Mouse (Mus musculus) midbrain, embryonic 14.5 days (tissue): Measurements from ENCODE around the gene Gcgr. TPM values are rescaled to one million over a fixed set of nuclear protein-coding genes. Genes with fewer than 3 reads are reported as not detected.
"Not testable (repeated sequence)": the region's sequence is repeated elsewhere in the genome, so short reads cannot be mapped to it uniquely, and the experiment has no call there.

ENCODE experiments used
- ATAC-seq: fragments of 200-750 bp; cut with Nextera tagmentation; 2 replicates; pipeline ENCODE4 v1.8.0; 2017; ENCODE audit warnings: moderate number of reproducible peaks, moderate library complexity; ENCODE audit not compliant: low FRiP score, low TSS enrichment
- DNase-seq: peaks from one replicate; pipeline ENCODE4 v3.0.0-alpha.2; 2015
- H3K27ac ChIP-seq: fragments of 300-500 bp; sonication (generic); replicated peaks from 2 replicates; pipeline ENCODE4 v1.5.1; 2014; ENCODE audit warnings: mild to moderate bottlenecking, low read depth, low read length, moderate library complexity
- H3K27me3 ChIP-seq: fragments of 300-500 bp; sonication (generic); 2 replicates; pipeline ENCODE4 v1.6.1; 2014; ENCODE audit warnings: low read length, control low read depth, mixed read lengths; ENCODE audit not compliant: control insufficient read depth, insufficient read depth
- H3K36me3 ChIP-seq: fragments of 300-500 bp; sonication (generic); 2 replicates; pipeline ENCODE4 v1.6.1; 2014; ENCODE audit warnings: low read length, control low read depth; ENCODE audit not compliant: control insufficient read depth, insufficient read depth
- H3K4me1 ChIP-seq: fragments of 300-500 bp; sonication (generic); 2 replicates; pipeline ENCODE4 v1.6.1; 2014; ENCODE audit warnings: mild to moderate bottlenecking, antibody characterized with exemption, low read length, control low read depth; ENCODE audit not compliant: control insufficient read depth, insufficient read depth
- H3K4me2 ChIP-seq: fragments of 300-500 bp; sonication (generic); 2 replicates; pipeline ENCODE4 v1.6.1; 2014; ENCODE audit warnings: mild to moderate bottlenecking, low read length, moderate library complexity
- H3K4me3 ChIP-seq: fragments of 300-500 bp; sonication (generic); replicated peaks from 2 replicates; pipeline ENCODE4 v1.5.1; 2014; ENCODE audit warnings: low read depth, low read length
- H3K9ac ChIP-seq: fragments of 300-500 bp; sonication (generic); replicated peaks from 2 replicates; pipeline ENCODE4 v1.6.1; 2014; ENCODE audit warnings: mild to moderate bottlenecking, low read length, moderate library complexity
- H3K9me3 ChIP-seq: fragments of 300-500 bp; sonication (generic); 2 replicates; pipeline ENCODE4 v1.6.1; 2016; ENCODE audit warnings: low read length, control low read depth, mixed read lengths; ENCODE audit not compliant: control insufficient read depth
- WGBS: fragments of 180-500 bp; shearing (Covaris S2); extraction: QIAGEN DNeasy Blood & Tissue Kit; methylation state at CpG from one replicate; pipeline ENCODE4 v1.1.7; 2014; 5-methylcytosine and 5-hydroxymethylcytosine counted together
- polyA plus RNA-seq: library from polyadenylated mRNA; unstranded; fragments of >200 nt; fragmentation: Nextera tagmentation; extraction: Ambion mirVana; gene quantifications from 2 replicates; pipeline ENCODE4 v1.2.1, GENCODE M21; 2014

The Gcgr gene
- polyA plus RNA-seq, 1 experiment from 2014 or later = 0.21 TPM

GRCm38 (mm10) chr11:120549168-120549945, 18.9 kb downstream of the Gcgr start, which contains the start of gene Mcrip1:
Gene Mcrip1, minus strand, starts transcription at chr11:120549727.
- Histone ChIP-seq H3K4me1 (peaks cover 18% of the 10 kb centered on the region), H3K27ac (peak within 1 kb of the TSS; percentile 81), H3K36me3 (peaks cover 9% of the 10 kb centered on the region), H3K27me3 (no peaks in the 10 kb centered on the region), H3K9me3 (no peaks in the 10 kb centered on the region), H3K9ac (peak within 1 kb of the TSS; percentile 93), H3K4me3 (peak within 1 kb of the TSS; percentile 98), H3K4me2 (peak within 1 kb of the TSS; percentile 94)
- ATAC-seq (peak; percentile 90), DNase-seq (peak; percentile 97)
- WGBS = under 1% methylated on average over 69 of the region's 87 CpGs

DNA sequence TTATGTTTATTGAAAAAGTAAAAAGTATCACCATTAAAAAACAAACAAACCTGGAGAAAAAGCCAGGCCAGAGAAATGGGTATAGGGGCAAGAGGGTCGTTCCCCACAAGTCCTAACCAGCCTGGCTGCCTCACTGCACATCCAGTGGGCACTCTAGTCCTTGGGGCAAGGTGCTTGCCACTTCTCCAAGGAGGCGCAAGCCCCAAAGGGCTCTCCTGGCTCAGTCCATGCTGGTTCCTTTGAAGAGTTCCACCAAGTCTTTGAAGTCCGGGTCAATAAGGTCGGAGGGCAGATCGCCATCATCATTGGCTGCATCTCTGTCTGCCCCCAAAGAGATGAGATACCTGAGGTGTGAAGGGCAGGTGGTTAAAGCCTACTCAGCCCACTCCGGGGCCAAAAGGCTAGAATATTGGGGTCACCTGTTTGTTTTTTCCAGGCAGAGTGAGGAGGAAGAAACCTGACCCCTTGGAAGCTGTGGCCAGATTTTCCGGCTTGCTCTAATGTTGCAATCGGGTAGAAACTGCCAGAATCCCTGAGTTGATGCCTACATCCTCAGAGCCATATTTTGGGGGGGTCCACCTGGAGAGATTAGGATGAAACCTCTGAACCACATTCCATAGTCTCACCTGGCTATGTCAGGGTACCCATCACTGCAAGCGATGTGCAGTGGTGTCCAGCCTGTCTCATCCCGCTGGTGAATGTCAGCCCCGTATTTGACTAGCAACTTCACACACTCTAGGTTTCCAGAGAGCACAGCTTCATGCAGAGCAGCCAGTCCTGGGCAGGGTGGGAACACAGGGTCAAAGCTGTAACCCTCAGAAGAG, 19.7 kb downstream of the Gcgr start:
- WGBS = 72% methylated on average over 11 of the region's 11 CpGs
- no peaks in the 10 kb centered on the region for H3K27me3 ChIP-seq
- DNase-seq (peak; percentile 10), ATAC-seq (0 out of 2 replicates have a peak, but pooled peaks have one; percentile 31)
- H3K9me3 ChIP-seq = no peaks in the 10 kb centered on the region
- peaks cover 18% of the 10 kb centered on the region for H3K4me1 ChIP-seq
- peaks cover under 1% of the 10 kb centered on the region for H3K36me3 ChIP-seq
- H3K4me3 ChIP-seq = peak overlapping the region; percentile 98
- H3K9ac ChIP-seq = peak overlapping the region; percentile 93
- H3K4me2 ChIP-seq = peak overlapping the region; percentile 94
- H3K27ac ChIP-seq = peak overlapping the region; percentile 81

DNA sequence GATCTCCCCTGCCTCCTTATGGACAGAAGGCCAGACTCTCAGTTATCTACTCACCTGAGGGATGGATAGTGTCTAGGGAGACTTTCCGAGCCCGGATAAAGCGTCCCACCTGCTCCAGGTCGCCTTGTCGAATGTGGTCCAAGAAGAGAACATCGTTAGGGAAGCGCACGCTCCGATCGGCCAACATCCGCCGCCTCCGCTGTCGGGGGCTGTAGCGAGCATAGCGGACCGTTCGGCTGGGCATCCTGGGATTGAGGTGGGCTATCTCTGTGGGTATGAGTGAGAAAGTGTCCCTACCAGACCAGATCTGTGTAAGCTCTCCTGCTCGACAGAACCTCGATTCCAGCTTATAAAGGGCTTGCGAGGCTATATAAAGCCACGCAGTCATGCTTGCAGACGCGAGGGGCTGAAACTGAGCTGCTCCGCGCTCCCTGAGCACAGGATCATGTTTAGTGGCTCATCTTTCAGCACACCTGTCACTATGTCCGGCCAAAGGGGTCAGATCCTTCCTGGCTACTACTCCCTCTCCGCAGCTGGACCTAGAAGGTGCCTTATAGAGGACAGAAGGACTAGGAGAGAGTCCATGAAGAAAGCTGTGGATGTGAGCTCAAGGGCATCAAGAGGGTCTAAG, 20.4 kb downstream of the Gcgr start, which contains the start of gene Ppp1r27:
Gene Ppp1r27, minus strand, starts transcription at position 323 of the 631 bp plus-strand sequence.
- WGBS = 96% methylated on average over 28 of the region's 28 CpGs
- peak within 1 kb of the TSS; percentile 98 for H3K4me3 ChIP-seq
- DNase-seq (no peak), ATAC-seq (no peak)
- peak within 1 kb of the TSS; percentile 93 for H3K9ac ChIP-seq
- no peaks in the 10 kb centered on the region for H3K9me3 ChIP-seq
- H3K27ac ChIP-seq = peak within 1 kb of the TSS; percentile 81
- peak within 1 kb of the TSS; percentile 94 for H3K4me2 ChIP-seq
- H3K36me3 ChIP-seq = no peaks in the 10 kb centered on the region
- peaks cover 18% of the 10 kb centered on the region for H3K4me1 ChIP-seq
- H3K27me3 ChIP-seq = no peaks in the 10 kb centered on the region

DNA sequence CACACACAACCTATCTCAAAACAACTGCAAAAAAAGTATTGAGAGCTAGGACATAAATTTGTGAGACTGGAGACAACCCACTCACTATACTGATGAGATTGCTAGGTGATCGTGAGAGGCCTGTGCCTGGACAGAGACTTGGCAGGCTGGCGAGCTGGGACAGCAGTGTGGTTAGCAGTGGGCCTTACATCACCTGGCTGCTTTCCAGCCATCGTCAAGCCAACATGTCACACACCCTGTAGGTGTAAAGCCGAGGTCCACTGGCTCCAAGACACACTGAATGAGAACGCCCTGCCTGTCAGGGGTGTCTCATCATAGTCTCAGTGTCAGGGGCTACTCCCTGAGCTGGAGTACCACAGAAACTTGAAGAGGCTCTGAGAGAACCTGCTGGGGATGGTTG, 22.2 kb downstream of the Gcgr start:
- Histone ChIP-seq H3K4me1 (peaks cover 18% of the 10 kb centered on the region), H3K27ac (no peak overlapping the region), H3K9me3 (peaks cover 5% of the 10 kb centered on the region; the same call in 1 of the 2 replicates), H3K9ac (no peak overlapping the region), H3K4me2 (no peak overlapping the region), H3K4me3 (no peak overlapping the region), H3K27me3 (no peaks in the 10 kb centered on the region), H3K36me3 (no peaks in the 10 kb centered on the region)
- no peak for DNase-seq
- 75% methylated on average over 5 of the region's 5 CpGs for WGBS
- ATAC-seq = no peak

DNA sequence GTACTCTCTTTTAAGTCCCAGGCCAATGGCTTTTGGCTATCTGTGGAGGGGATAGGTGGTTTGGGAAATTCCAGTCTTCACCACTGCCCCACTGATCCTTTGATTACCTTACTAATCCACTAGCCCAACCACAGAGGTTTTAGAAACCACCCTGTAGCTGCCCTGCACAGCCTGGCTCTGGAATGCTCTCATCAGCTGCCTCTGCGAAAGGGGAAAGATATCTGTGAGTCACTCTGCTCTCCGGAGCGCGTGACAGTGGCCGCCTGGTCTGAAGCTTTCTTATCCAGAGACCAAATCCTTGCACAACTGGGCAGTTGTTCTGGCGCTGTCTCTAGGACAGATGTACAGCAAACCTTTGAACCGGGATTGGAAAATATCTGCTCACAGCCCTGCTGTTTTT, 24.3 kb downstream of the Gcgr start:
- no peak overlapping the region for H3K4me2 ChIP-seq
- H3K9ac ChIP-seq = no peak overlapping the region
- H3K27me3 ChIP-seq = no peaks in the 10 kb centered on the region
- DNase-seq (no peak), ATAC-seq (no peak)
- H3K4me1 ChIP-seq = peaks cover 6% of the 10 kb centered on the region
- H3K4me3 ChIP-seq = no peak overlapping the region
- peaks cover 6% of the 10 kb centered on the region; the same call in 1 of the 2 replicates for H3K9me3 ChIP-seq
- 83% methylated on average over 7 of the region's 7 CpGs for WGBS
- peaks cover 10% of the 10 kb centered on the region for H3K36me3 ChIP-seq
- H3K27ac ChIP-seq = no peak overlapping the region

GRCm38 (mm10) chr11:120555260-120555659, 24.8 kb downstream of the Gcgr start:
- peaks cover 2% of the 10 kb centered on the region for H3K4me1 ChIP-seq
- peaks cover 6% of the 10 kb centered on the region; the same call in 1 of the 2 replicates for H3K9me3 ChIP-seq
- H3K4me3 ChIP-seq = no peak overlapping the region
- ATAC-seq = no peak
- no peak overlapping the region for H3K27ac ChIP-seq
- WGBS = 87% methylated on average over 2 of the region's 2 CpGs
- H3K9ac ChIP-seq = no peak overlapping the region
- H3K27me3 ChIP-seq = no peaks in the 10 kb centered on the region
- no peak for DNase-seq
- no peak overlapping the region for H3K4me2 ChIP-seq
- H3K36me3 ChIP-seq = peaks cover 14% of the 10 kb centered on the region

- H3K9ac ChIP-seq, H3K4me1 ChIP-seq, H3K27me3 ChIP-seq, H3K27ac ChIP-seq, DNase-seq, H3K4me3 ChIP-seq, H3K9me3 ChIP-seq, H3K4me2 ChIP-seq, ATAC-seq: not testable (repeated sequence)
- WGBS = 90% methylated on average over 6 of the region's 6 CpGs
- H3K36me3 ChIP-seq = peaks cover 50% of the 10 kb centered on the region
Measured at GRCm38 (mm10) chr11:120558843-120559242, 28.3 kb downstream of the Gcgr start.

DNA sequence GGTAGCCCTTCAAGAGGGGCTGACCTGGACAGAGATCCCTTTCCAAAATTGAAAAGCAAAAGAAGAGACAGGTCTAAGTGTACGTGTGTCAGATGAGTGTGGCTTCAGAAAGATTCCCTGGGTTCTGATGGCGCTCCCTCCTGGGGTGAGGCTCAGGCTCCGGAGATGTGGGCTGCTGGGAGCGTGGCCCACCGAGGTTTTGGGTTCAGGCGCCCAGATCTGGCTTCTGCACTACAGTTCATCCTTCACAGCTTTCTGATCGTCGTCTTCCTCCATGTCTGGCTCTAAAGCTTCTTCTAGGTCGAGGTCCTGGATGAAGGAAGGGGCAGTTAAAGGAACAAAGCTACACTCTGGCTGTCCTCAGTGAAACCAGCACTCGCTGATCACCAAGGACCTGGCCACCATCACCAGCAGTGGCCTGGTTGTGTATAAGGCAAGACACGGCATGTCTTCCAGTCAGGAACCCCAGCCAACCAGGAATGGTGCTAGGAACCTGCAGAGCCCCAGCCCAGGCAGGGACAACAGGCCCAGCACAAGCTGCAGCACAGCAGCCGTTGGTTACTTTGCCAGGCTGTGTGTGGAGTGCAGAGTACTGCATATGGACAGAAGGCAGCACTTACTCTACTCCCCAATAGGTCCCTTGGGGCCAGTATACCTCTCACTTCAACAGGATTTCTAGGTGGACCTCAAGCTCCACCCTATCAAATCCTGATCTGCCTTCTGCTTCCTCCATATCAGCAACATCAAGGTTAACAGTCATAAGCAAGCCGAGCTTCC, 30.6 kb downstream of the Gcgr start:
- no peaks in the 10 kb centered on the region for H3K4me1 ChIP-seq
- 96% methylated on average over 13 of the region's 13 CpGs for WGBS
- H3K9me3 ChIP-seq = peaks cover 6% of the 10 kb centered on the region; the same call in 1 of the 2 replicates
- no peak overlapping the region for H3K9ac ChIP-seq
- no peak for DNase-seq
- H3K36me3 ChIP-seq = peaks cover 72% of the 10 kb centered on the region
- H3K27ac ChIP-seq = no peak overlapping the region
- no peak overlapping the region for H3K4me3 ChIP-seq
- no peak for ATAC-seq
- H3K27me3 ChIP-seq = no peaks in the 10 kb centered on the region
- H3K4me2 ChIP-seq = no peak overlapping the region
